Mouse (Mus musculus) C2C12 (cell line): Measurements from ENCODE around the gene Fbxl17. TPM values are rescaled to one million over a fixed set of nuclear protein-coding genes. Genes with fewer than 3 reads are reported as not detected.

Experiments used
- H3K27me3 ChIP-seq: one replicate; pipeline ENCODE4 v1.6.1; 2011; ENCODE audit not compliant: control insufficient read depth, insufficient read depth, insufficient read length
- H3K36me3 ChIP-seq: one replicate; pipeline ENCODE4 v1.6.1; 2011; ENCODE audit not compliant: control insufficient read depth, insufficient read depth
- H3K4me3 ChIP-seq: one replicate; pipeline ENCODE4 v1.5.1; 2011; ENCODE audit warnings: mild to moderate bottlenecking, control low read depth; ENCODE audit not compliant: poor library complexity, insufficient read depth, severe bottlenecking
- H3K79me2 ChIP-seq: one replicate; pipeline ENCODE4 v1.6.1; 2011; ENCODE audit not compliant: control insufficient read depth, insufficient read depth
- H3K79me3 ChIP-seq: one replicate; pipeline ENCODE4 v1.6.1; 2011; ENCODE audit warnings: low read depth, control low read depth
- H3ac ChIP-seq: one replicate; pipeline ENCODE3; 2011; ENCODE audit warnings: low read depth; ENCODE audit not compliant: control insufficient read depth, insufficient read length
- CEBPB ChIP-seq: IDR thresholded peaks from one replicate; pipeline ENCODE4 v1.6.1; 2011; ENCODE audit warnings: low read depth, mild to moderate bottlenecking, control low read depth, moderate library complexity
- CTCF ChIP-seq: IDR thresholded peaks from one replicate; pipeline ENCODE4 v1.5.1; 2011; ENCODE audit not compliant: control insufficient read depth, insufficient read depth, insufficient read length
- FOSL1 ChIP-seq: IDR thresholded peaks from one replicate; pipeline ENCODE4 v1.8.0; 2011; ENCODE audit warnings: mild to moderate bottlenecking, low read length; ENCODE audit not compliant: poor library complexity, insufficient read depth, severe bottlenecking
- MAX ChIP-seq: IDR thresholded peaks from one replicate; pipeline ENCODE4 v1.6.1; 2011; ENCODE audit warnings: mild to moderate bottlenecking, control low read depth
- MYOD1 ChIP-seq: IDR thresholded peaks from one replicate; pipeline ENCODE4 v1.6.1; 2011; ENCODE audit warnings: low read depth; ENCODE audit not compliant: control insufficient read depth, insufficient read length
- MYOG ChIP-seq: IDR thresholded peaks from one replicate; pipeline ENCODE4 v1.6.1; 2011; ENCODE audit not compliant: control insufficient read depth, insufficient read length; ENCODE audit errors: extremely low read depth
- USF1 ChIP-seq: IDR thresholded peaks from one replicate; pipeline ENCODE4 v1.6.1; 2011; ENCODE audit warnings: low read depth, mild to moderate bottlenecking, control low read depth, moderate library complexity
- polyA plus RNA-seq: library from polyadenylated mRNA; unstranded; fragments of >200 nt; fragmentation: generic; extraction: Trizol; gene quantifications from one replicate; pipeline ENCODE4 v1.2.1, GENCODE M21; 2012; ENCODE audit warnings: missing spikeins

The Fbxl17 gene
- polyA plus RNA-seq, 1 experiment = 6.3 TPM

DNA sequence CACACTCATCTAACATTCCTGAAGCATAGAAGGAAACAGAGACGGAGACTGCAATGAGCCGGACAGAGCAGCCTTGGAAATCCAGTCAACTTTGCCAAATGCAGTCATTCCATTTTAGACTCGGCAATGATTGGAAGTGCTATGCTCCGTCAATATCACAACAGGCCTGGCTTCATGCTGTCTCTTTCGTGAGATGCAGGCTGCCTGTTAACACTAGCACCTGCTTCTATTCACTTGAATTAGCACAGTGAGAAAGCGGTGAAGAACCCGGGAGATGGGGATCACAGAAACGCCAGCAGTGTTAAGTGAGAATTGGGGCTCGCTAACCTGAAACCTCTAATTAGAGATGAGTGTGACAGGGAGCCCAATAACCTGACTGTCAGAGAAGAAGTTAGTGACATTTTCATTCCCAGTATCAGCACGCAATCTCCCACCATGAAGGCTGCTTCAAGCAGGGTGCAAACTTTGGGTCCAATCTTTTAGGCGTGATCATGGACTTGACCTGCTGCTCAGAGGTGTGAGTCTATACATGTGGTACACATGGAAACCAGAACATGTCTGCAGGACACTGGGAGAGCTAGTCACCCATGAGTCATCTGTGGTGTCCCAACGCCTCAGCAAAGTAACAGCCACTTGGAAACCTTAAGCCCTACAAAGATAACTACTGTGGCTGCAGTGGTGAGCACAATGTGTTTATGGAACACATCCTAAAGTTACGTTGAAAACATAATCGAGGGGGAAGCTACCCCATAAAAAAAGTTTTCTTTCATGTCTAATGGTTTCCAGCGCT lies 428.5 kb downstream of the Fbxl17 start:
- Histone ChIP-seq H3K79me2 (no peaks in the 10 kb centered on the region), H3K36me3 (no peaks in the 10 kb centered on the region), H3K27me3 (no peaks in the 10 kb centered on the region), H3K79me3 (no peaks in the 10 kb centered on the region), H3ac (no peak overlapping the region), H3K4me3 (no peak overlapping the region)
- TF ChIP-seq CTCF (no peak), CEBPB (no peak), MAX (no peak), FOSL1 (no peak), MYOD1 (no peak), MYOG (no peak), USF1 (no peak)

- Histone ChIP-seq H3K79me2 (no peaks in the 10 kb centered on the region), H3K36me3 (no peaks in the 10 kb centered on the region), H3K79me3 (no peaks in the 10 kb centered on the region), H3ac (no peak overlapping the region), H3K27me3 (no peaks in the 10 kb centered on the region), H3K4me3 (no peak overlapping the region)
- TF ChIP-seq MAX (no peak), CTCF (no peak), MYOG (no peak), FOSL1 (no peak), CEBPB (no peak), USF1 (no peak)
Observed at GRCm38 (mm10) chr17:63070161-63070761, 429.6 kb downstream of the Fbxl17 start.

DNA sequence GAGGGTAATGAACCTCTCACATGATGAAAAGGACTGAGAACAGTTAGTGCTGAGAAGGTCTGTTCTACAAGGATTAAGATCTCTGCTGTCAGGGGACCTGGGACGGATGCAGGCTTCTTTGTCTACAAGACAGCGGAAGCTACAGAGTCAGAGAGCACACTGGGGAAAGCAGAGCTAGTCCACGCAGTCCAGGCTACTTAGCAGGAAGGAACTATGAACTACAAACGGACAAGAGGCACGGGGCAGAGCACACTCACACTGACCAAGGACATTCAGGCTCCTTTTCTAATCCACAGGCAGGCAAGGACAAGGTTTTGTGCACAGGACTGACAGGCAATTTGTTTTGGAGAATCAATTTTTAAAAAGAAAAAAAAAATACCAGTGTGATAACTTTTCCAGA lies 437.0 kb downstream of the Fbxl17 start:
- Histone ChIP-seq H3K27me3 (no peaks in the 10 kb centered on the region), H3K36me3 (no peaks in the 10 kb centered on the region), H3K79me3 (no peaks in the 10 kb centered on the region), H3ac (no peak overlapping the region), H3K4me3 (no peak overlapping the region), H3K79me2 (no peaks in the 10 kb centered on the region)
- no peak for TF ChIP-seq CTCF
- no peak for TF ChIP-seq FOSL1
- no peak for TF ChIP-seq USF1
- no peak for TF ChIP-seq MAX
- TF ChIP-seq MYOG = no peak
- TF ChIP-seq MYOD1 = no peak
- no peak for TF ChIP-seq CEBPB

DNA sequence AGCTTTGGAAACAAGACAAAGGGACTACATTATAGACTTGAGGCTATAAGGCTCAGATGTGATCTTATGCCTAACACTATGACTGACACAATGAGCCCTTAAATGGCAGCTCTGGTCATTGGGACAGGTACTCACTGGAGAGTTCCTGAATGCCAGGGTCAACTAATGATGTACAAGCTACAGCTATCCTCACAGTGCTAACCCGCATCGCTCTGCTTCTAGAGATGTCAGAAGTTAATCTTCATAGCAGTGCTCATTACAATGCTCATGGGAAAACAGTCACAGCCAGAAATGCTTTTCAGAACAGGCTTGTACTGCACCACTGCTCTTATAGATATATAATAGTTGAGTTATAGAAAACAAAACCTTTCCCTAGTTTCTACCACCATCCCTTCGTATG lies 438.0 kb downstream of the Fbxl17 start:
- TF ChIP-seq CTCF = no peak
- TF ChIP-seq MAX = no peak
- TF ChIP-seq CEBPB = no peak
- no peak for TF ChIP-seq MYOG
- no peak for TF ChIP-seq USF1
- TF ChIP-seq MYOD1 = no peak
- TF ChIP-seq FOSL1 = no peak
- Histone ChIP-seq H3K79me3 (no peaks in the 10 kb centered on the region), H3K4me3 (no peak overlapping the region), H3ac (no peak overlapping the region), H3K36me3 (no peaks in the 10 kb centered on the region), H3K27me3 (no peaks in the 10 kb centered on the region), H3K79me2 (no peaks in the 10 kb centered on the region)

GRCm38 (mm10) chr17:63060814-63061213 lies 439.0 kb downstream of the Fbxl17 start:
- Histone ChIP-seq H3K36me3 (no peaks in the 10 kb centered on the region), H3K79me3 (no peaks in the 10 kb centered on the region), H3ac (no peak overlapping the region), H3K4me3 (no peak overlapping the region), H3K27me3 (no peaks in the 10 kb centered on the region), H3K79me2 (no peaks in the 10 kb centered on the region)
- no peak for TF ChIP-seq MAX
